Mouse (Mus musculus) embryonic fibroblast, embryonic 13.5 days (primary cell): ENCODE data around the gene Cabp4. TPM values are rescaled to one million over a fixed set of nuclear protein-coding genes. Genes with fewer than 3 reads are reported as not detected.
"Not testable (repeated sequence)": the region's sequence is repeated elsewhere in the genome, so short reads cannot be mapped to it uniquely, and the experiment has no call there.

Experiments used
- H3K27ac ChIP-seq: 2 replicates; pipeline ENCODE4 v1.5.1; 2012; ENCODE audit warnings: low read length, control low read depth, inconsistent platforms; ENCODE audit not compliant: insufficient read depth
- H3K4me1 ChIP-seq: 2 replicates; pipeline ENCODE4 v1.6.1; 2011; ENCODE audit warnings: low read length; ENCODE audit not compliant: control insufficient read depth, insufficient read depth
- H3K4me3 ChIP-seq: 2 replicates; pipeline ENCODE4 v1.5.1; 2011; ENCODE audit warnings: mild to moderate bottlenecking, control low read depth, low read length; ENCODE audit not compliant: insufficient read depth
- CTCF ChIP-seq: IDR thresholded peaks from 2 replicates; pipeline ENCODE4 v1.5.1; 2011; ENCODE audit warnings: mild to moderate bottlenecking, control low read depth, low read length, moderate library complexity, borderline replicate concordance; ENCODE audit not compliant: insufficient read depth
- POLR2A ChIP-seq: IDR thresholded peaks from 2 replicates; pipeline ENCODE4 v1.6.1; 2011; ENCODE audit warnings: low read depth, mild to moderate bottlenecking, control low read depth, low read length, moderate library complexity
- polyA plus RNA-seq: library from polyadenylated mRNA; stranded (reverse); fragments of >200 nt; gene quantifications from 2 replicates; pipeline ENCODE4 v1.2.4, GENCODE M21; 2011; ENCODE audit warnings: low read depth; ENCODE audit not compliant: missing spikeins, insufficient read length

Gene Cabp4
- polyA plus RNA-seq, 1 experiment, result not detected

DNA sequence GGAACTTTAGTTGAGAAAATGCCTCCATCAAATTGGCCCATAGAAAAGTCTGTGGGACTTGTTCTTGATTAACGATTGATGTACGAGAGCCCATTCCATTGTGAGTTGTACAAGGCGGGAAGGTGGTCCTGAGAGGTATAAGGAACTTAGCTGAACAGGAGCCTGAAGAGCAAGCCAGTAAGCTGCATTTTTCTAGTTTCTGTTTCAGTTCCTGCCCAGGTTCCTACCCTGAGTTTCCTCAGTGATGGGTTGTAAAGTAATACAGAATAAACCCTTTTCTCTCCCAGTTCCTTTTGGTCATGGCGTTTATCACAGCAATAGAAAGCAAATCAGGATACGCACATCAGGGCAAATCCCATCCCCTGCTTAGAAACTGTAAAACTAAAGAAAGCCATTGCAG is 5.9 kb downstream of the Cabp4 start:
- Histone ChIP-seq H3K27ac (no peak overlapping the region), H3K4me1 (peaks cover 2% of the 10 kb centered on the region; the same call in 1 of the 2 replicates), H3K4me3 (no peak overlapping the region)
- TF ChIP-seq CTCF (no peak), POLR2A (no peak)

DNA sequence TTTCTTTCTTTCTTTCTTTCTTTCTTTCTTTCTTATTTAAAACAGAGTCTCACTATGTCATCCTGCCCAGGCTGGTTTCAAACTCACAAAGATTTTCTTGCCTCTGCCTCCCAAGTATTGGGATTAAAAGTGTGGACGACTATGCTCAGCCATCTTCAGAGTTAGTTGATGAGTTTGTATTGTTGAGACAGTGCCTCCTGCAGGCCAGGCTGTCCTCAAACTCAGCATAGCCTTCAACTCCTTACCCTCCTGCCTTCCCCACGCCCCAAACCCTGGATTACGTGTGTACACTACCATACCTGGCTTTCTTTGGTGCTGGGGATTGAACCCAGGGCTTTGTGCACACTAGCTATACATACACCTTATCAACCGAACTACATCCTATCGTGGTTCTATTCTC is 7.4 kb downstream of the Cabp4 start:
- TF ChIP-seq POLR2A (no peak), CTCF (no peak)
- Histone ChIP-seq H3K4me3 (no peak overlapping the region), H3K4me1 (peaks cover 2% of the 10 kb centered on the region; the same call in 1 of the 2 replicates), H3K27ac (no peak overlapping the region)

DNA sequence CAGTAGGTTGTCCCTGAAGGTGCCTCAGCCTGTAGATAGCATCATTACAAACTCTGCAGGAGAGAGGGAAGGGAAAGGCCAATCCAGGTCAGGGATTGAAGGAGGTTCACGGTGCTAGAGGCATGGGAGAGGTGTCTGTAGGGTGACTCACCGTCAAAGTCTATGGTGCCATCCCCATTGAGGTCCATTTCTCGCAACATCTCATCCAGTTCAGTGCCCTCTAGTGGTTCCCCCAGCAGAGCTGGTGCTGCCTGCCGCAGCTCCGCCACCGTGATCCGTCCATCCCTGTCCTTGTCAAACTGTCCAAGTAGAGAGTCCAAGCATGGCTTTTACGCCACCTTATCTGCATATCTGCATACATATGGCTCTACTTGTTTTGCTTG is 7.9 kb downstream of the Cabp4 start:
- H3K4me1 ChIP-seq, H3K4me3 ChIP-seq, H3K27ac ChIP-seq: not testable (repeated sequence)

DNA sequence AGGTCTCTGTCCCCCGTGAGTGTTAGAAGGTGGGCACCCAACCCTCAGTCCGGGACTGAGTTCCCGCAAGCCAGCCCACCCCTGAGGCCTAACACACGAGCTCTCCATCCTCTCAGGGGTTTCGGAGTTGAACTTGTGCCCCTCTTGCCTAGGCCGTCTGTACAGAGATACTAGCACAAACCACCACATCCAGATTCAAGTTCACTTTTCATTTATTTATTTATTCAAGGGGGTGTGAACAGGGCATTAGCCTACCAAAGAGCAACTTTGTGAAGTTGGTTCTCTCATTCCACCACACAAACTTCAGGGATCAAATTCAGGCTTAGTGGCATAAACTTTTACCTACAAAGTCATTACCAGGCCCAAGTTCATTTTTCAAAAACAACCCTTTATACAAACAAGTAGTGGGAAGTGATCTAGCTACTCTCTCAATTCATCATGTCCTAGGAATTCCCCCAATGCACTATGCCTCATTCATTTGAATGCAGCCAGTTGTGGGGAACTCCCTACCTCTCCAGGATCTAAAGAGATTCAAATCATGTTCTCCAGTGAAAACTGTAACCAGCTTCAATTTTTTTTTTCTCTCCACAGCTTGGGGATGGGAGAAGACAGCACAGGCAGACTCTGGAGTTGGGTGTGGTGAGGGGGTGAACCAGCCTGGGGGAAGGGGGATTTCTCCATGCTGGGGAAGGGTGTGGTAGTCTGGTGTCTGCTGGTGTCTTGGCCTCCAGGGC is 8.4 kb downstream of the Cabp4 start:
- H3K4me3 ChIP-seq, H3K4me1 ChIP-seq: not testable (repeated sequence)
- peak overlapping the region; percentile 16; the same call in 1 of the 2 replicates for H3K27ac ChIP-seq

DNA sequence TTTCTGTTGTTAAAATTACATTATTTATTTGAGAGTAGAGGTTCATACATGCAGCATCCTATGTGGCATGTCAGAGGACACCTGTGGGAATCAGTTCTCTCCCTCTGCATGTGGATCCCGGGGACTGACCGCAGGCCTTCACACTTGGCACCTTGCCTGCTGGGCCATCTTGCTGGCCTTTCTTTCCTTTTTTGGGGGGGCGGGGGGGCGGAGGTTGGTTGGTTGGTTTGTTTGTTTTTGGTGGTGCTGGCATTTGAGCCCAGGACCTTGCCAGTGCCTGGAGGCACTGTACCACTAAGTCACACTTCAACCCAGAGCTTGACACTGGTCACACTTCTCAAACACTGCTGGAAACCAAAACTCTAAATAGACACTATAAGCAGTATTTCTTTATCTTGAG is 9.5 kb downstream of the Cabp4 start:
- no peak overlapping the region; the same call in 1 of the 2 replicates for H3K27ac ChIP-seq
- TF ChIP-seq CTCF (no peak), POLR2A (no peak)
- H3K4me1 ChIP-seq, result peaks cover 5% of the 10 kb centered on the region; the same call in 1 of the 2 replicates
- H3K4me3 ChIP-seq, result no peak overlapping the region

DNA sequence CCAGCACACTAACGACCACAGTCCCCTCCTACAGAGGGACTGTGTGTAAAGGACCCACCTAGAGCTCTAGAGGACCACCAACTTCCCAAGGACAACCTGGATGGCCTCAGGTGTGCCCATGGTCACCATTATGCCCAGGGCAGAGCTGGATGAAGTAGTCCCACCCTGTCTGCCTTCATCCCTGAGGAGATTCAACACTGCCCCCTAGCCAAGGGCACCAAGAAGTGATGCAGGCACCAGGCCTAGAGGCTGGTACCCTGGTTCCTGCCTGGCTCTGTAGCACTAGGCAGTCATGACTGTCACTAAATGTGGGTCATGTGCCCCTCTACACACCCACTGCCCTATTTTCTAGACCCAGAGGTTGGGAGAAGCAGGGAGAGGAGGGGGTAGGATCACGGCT is 12.1 kb downstream of the Cabp4 start:
- no peak overlapping the region for H3K27ac ChIP-seq
- TF ChIP-seq POLR2A (no peak), CTCF (0 out of 2 replicates have a peak, but pooled peaks have one; percentile 20)
- H3K4me3 ChIP-seq, result no peak overlapping the region
- H3K4me1 ChIP-seq, result peaks cover 5% of the 10 kb centered on the region; the same call in 1 of the 2 replicates

DNA sequence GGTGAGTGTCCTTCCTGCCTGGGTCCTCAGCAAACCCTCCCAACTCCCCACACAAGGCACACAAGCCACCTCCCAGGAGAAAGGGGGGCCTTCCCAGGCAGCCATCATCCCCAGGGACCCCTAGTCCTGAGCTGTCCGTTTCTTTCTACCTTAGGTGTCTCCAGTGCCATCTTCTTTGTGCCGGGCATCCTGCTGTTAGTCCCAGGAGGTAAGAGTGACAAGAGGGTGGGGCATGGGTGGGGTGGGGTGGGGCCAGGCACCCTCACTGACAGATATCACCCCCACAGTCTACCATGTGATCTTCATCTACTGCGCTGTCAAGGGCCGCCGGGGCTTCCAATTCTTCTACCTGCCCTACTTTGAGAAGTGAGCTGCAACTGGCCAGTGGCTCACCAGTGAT is 12.8 kb downstream of the Cabp4 start:
- Histone ChIP-seq H3K4me3 (no peak overlapping the region), H3K27ac (no peak overlapping the region), H3K4me1 (peaks cover 5% of the 10 kb centered on the region; the same call in 1 of the 2 replicates)
- TF ChIP-seq POLR2A (no peak), CTCF (no peak)

DNA sequence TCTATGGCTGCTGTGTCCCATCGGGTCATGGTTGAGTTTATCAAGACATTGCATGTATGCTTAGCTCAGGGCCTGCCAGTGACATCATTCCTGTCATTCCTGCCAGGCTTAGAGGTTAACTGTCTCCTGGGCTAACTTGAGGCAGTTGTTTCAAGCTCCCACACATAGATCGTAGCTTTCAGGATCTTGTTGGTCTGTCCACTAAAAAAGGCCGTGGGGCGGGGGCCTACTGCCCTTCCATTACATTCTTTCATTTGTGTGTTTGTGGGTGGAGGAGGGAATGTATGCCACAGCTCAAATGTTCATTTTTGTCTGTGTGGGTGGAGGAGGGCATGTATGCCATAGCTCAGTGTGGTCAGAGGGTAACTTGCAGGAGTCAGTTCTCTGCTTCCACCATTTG is 13.7 kb downstream of the Cabp4 start:
- Histone ChIP-seq H3K4me1 (peaks cover 5% of the 10 kb centered on the region; the same call in 1 of the 2 replicates), H3K4me3 (no peak overlapping the region), H3K27ac (peak overlapping the region; percentile 41; the same call in 1 of the 2 replicates)
- TF ChIP-seq POLR2A (no peak), CTCF (no peak)

DNA sequence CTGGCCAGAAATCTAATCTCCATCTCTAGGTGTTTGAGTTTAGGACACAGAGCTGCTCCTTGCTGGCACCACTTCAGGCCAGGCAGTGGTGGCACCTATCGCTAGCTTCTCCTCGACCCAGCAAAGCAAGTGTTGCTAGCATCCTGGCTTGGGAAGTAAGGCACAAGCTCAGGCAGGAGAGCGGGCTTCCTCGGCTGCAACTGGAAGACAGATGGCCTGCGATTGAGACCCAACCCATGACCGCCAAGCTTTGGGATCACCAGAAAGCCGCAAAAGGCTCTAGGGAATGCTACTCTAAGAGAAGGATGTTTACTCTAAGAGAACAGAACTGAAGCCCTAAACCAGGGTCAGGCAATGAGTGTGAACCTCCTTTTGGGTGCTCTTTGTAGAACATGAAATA is 14.4 kb downstream of the Cabp4 start:
- TF ChIP-seq CTCF (no peak), POLR2A (no peak)
- Histone ChIP-seq H3K27ac (no peak overlapping the region), H3K4me3 (no peak overlapping the region), H3K4me1 (peaks cover 3% of the 10 kb centered on the region; the same call in 1 of the 2 replicates)

DNA sequence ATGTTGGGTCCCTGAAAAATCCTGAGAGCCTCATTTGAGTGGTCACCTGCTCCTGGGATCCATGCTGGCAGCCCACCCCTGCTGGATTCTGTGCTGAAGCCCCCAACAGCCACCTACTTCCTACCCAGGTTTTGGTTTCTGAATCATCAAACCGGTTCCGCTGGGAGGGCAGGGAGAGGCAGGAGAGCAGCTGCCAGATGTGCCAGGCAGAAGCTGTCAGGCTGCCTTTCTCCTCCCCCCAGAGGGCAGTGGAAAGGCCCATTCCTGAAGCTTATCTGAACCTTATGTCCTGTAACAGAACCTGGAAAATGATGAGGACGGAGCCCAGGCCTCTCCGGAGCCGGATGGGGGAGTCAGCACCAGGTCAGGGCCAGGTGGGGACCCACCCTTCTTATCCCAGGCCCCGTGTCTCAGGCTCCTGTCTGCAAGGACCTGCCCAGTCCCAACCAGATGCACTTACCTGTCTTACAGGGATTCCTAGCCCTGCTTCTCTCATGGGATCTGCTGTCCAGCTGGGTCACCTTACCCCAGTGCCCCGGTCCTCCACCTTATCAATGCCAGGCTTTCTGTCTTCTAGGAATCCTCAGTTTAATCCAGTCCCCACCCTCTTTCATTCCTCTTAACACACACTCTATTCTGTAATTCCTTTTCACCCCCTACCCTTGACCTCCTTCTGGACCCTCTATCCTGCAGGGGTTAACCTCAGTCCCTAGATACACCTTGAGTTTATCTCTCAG is 16.9 kb downstream of the Cabp4 start:
- Histone ChIP-seq H3K4me3 (peak overlapping the region; percentile 96), H3K27ac (peak overlapping the region; percentile 5; the same call in 1 of the 2 replicates), H3K4me1 (peaks cover 3% of the 10 kb centered on the region; the same call in 1 of the 2 replicates)
- no peak for TF ChIP-seq POLR2A
- TF ChIP-seq CTCF, result no peak
